Mouse (Mus musculus) liver, adult 2 months (tissue): ENCODE results near the gene Themis3. TPM values are rescaled to one million over a fixed set of nuclear protein-coding genes. Genes with fewer than 3 reads are reported as not detected.
"Not testable (repeated sequence)": the region's sequence is repeated elsewhere in the genome, so short reads cannot be mapped to it uniquely, and the experiment has no call there.

Source experiments
- DNase-seq: peaks from one replicate; pipeline ENCODE4 v3.0.0-alpha.2; 2011; ENCODE audit warnings: low read depth, low spot score; ENCODE audit errors: extremely low read depth
- H3K27ac ChIP-seq: fragments of 200-500 bp; replicated peaks from 2 replicates; pipeline ENCODE4 v1.5.1; 2012; ENCODE audit warnings: low read depth, mild to moderate bottlenecking, control low read depth, inconsistent platforms, low read length; ENCODE audit not compliant: insufficient read depth
- H3K27me3 ChIP-seq: fragments of 200-500 bp; 2 replicates; pipeline ENCODE4 v1.6.1; 2012; ENCODE audit warnings: mild to moderate bottlenecking, moderate library complexity, low read length, inconsistent platforms; ENCODE audit not compliant: control insufficient read depth, insufficient read depth
- H3K36me3 ChIP-seq: fragments of 200-500 bp; 2 replicates; pipeline ENCODE4 v1.6.1; 2012; ENCODE audit warnings: low read length, inconsistent platforms; ENCODE audit not compliant: control insufficient read depth, insufficient read depth
- H3K4me1 ChIP-seq: fragments of 200-500 bp; 2 replicates; pipeline ENCODE4 v1.6.1; 2011; ENCODE audit warnings: low read length; ENCODE audit not compliant: control insufficient read depth, insufficient read depth
- H3K4me3 ChIP-seq: fragments of 200-500 bp; 2 replicates; pipeline ENCODE4 v1.5.1; 2011; ENCODE audit warnings: low read depth, mild to moderate bottlenecking, control low read depth, low read length, moderate library complexity; ENCODE audit not compliant: insufficient read depth
- H3K79me2 ChIP-seq: fragments of 200-500 bp; 2 replicates; pipeline ENCODE4 v1.6.1; 2012; ENCODE audit warnings: inconsistent platforms, mild to moderate bottlenecking, low read length, moderate library complexity; ENCODE audit not compliant: control insufficient read depth, insufficient read depth
- H3K9ac ChIP-seq: fragments of 200-500 bp; 2 replicates; pipeline ENCODE4 v1.6.1; 2012; ENCODE audit warnings: low read depth, mild to moderate bottlenecking, control low read depth, inconsistent platforms, low read length
- CTCF ChIP-seq: fragments of 200-500 bp; IDR thresholded peaks from 2 replicates; pipeline ENCODE4 v1.5.1; 2011; ENCODE audit warnings: low read depth, low read length, control low read depth
- POLR2A ChIP-seq: fragments of 200-500 bp; IDR thresholded peaks from 2 replicates; pipeline ENCODE4 v1.6.1; 2011; ENCODE audit warnings: low read length, control low read depth; ENCODE audit not compliant: insufficient read depth; ENCODE audit errors: extremely low read depth
- WGBS: fragments of 180-500 bp; shearing (Covaris S2); methylation state at CpG from one replicate; pipeline ENCODE4 v1.1.7; 2018; 5-methylcytosine and 5-hydroxymethylcytosine counted together
- polyA plus RNA-seq: library from polyadenylated mRNA; depleted of rRNA; stranded (reverse); fragments of >200 nt; gene quantifications from 2 replicates; pipeline ENCODE4 v1.2.3, GENCODE M21; 2012
- total RNA-seq: library from RNA; depleted of rRNA; stranded (reverse); fragments of >200 nt; gene quantifications from 2 replicates; pipeline ENCODE4 v1.2.3, GENCODE M21; 2014

Themis3 gene
- total and polyA plus RNA-seq, 2 experiments: not detected

DNA sequence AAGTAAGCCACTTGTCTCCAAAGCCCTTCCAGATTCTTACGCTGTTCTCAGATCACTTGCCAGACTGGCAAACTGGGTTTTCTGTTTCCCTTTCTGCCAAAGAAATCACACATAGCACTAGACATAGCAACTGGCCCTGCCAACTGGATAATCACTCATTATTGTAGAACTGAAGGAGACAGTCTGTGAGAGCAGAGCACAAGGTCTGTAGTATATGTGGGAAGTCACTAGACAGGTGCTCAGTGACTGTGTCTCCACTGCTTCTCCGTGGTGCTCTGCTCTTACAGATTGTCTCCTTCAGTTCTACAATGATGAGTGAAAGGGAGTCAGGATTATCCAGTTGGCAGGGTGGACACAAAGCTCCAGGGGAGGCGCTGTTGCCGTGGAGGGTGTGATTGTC is 41.7 kb downstream of the Themis3 start:
- no peak for TF ChIP-seq CTCF
- TF ChIP-seq POLR2A: no peak
- no peak for DNase-seq
- H3K27me3 ChIP-seq: no peaks in the 10 kb centered on the region
- no peak overlapping the region for H3K9ac ChIP-seq
- no peaks in the 10 kb centered on the region for H3K4me1 ChIP-seq
- no peaks in the 10 kb centered on the region for H3K36me3 ChIP-seq
- no peak overlapping the region for H3K27ac ChIP-seq
- WGBS: 82% methylated on average over 4 of the region's 4 CpGs
- no peak overlapping the region for H3K4me3 ChIP-seq
- no peaks in the 10 kb centered on the region for H3K79me2 ChIP-seq

- Histone ChIP-seq H3K4me1 (no peaks in the 10 kb centered on the region), H3K9ac (no peak overlapping the region), H3K27me3 (no peaks in the 10 kb centered on the region), H3K4me3 (no peak overlapping the region), H3K79me2 (no peaks in the 10 kb centered on the region), H3K27ac (no peak overlapping the region), H3K36me3 (no peaks in the 10 kb centered on the region)
- TF ChIP-seq POLR2A (no peak), CTCF (no peak)
- WGBS: 91% methylated on average over 5 of the region's 5 CpGs
- no peak for DNase-seq
These were observed 43.9 kb downstream of the Themis3 start for GRCm38 (mm10) chr17:66550486-66550885.

DNA sequence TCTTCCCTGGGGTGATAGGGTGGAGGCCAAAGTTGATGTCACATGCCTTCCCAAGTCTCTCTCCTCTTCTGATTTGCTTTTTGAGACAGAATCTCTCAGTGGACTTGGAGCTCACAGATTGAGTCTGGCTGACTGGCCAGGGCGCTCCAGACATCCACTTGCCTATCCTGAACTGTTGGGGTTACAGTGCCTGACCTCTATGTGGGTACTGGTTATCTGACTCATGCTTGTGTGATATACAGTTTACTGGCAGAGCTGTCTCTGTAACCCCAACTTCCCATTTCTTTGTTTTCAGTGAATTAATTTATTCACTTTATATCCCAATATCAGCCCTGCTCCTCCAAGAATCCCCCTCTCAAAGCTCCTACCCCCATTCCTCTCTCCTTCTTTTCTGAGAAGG is 62.1 kb downstream of the Themis3 start:
- TF ChIP-seq POLR2A (no peak), CTCF (no peak)
- Histone ChIP-seq H3K9ac (no peak overlapping the region), H3K27me3 (no peaks in the 10 kb centered on the region), H3K4me3 (no peak overlapping the region), H3K79me2 (no peaks in the 10 kb centered on the region), H3K27ac (no peak overlapping the region), H3K36me3 (no peaks in the 10 kb centered on the region), H3K4me1 (no peaks in the 10 kb centered on the region)
- WGBS: 77% methylated on average over 1 of the region's 1 CpGs
- no peak for DNase-seq

DNA sequence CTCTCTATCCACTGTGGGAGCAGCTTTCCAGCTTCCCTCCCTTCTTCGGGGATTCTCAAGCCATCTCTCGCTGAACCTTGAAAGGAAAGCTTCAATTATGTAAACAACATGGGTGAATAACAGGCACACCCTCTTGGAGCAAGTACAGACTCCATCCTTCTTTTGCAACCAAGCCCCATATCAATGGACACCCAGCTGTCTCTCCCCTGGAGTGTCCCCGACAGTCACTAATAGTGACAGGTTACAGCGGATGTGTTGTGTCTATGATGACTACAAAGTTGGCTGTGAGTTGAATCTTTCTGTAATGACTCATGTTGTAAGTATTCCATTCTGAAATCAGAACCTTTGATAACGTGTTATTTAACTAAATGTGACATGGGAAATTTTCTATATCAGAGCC is 71.0 kb downstream of the Themis3 start:
- 78% methylated on average over 5 of the region's 5 CpGs for WGBS
- no peak overlapping the region for H3K27ac ChIP-seq
- H3K79me2 ChIP-seq: peaks cover 11% of the 10 kb centered on the region
- H3K4me3 ChIP-seq: no peak overlapping the region
- TF ChIP-seq POLR2A (no peak), CTCF (no peak)
- no peaks in the 10 kb centered on the region for H3K27me3 ChIP-seq
- H3K4me1 ChIP-seq: peaks cover 3% of the 10 kb centered on the region; the same call in 1 of the 2 replicates
- no peak overlapping the region for H3K9ac ChIP-seq
- DNase-seq: no peak
- H3K36me3 ChIP-seq: no peaks in the 10 kb centered on the region

DNA sequence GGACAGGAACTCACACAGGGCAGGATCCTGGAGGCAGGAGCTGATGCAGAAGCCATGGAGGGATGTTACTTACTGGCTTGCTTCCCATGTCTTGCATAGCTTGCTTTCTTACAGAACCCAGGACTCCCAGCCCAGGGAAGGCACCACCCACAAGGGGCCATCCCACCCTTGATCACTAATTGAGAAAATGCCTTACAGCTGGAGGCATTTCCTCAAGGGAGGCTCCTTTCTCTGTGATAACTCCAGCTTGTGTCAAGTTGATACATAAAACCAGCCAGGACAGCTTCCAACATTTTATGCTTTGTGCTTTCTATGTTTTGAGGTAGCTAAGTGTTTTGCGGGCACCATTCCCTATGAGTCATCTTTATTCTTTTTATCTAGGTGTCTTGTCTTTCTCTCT is 71.8 kb downstream of the Themis3 start:
- H3K27me3 ChIP-seq, H3K4me1 ChIP-seq, H3K9ac ChIP-seq, H3K27ac ChIP-seq, DNase-seq, H3K4me3 ChIP-seq, H3K36me3 ChIP-seq: not testable (repeated sequence)
- H3K79me2 ChIP-seq: peaks cover 11% of the 10 kb centered on the region
- WGBS: 83% methylated on average over 1 of the region's 1 CpGs

DNA sequence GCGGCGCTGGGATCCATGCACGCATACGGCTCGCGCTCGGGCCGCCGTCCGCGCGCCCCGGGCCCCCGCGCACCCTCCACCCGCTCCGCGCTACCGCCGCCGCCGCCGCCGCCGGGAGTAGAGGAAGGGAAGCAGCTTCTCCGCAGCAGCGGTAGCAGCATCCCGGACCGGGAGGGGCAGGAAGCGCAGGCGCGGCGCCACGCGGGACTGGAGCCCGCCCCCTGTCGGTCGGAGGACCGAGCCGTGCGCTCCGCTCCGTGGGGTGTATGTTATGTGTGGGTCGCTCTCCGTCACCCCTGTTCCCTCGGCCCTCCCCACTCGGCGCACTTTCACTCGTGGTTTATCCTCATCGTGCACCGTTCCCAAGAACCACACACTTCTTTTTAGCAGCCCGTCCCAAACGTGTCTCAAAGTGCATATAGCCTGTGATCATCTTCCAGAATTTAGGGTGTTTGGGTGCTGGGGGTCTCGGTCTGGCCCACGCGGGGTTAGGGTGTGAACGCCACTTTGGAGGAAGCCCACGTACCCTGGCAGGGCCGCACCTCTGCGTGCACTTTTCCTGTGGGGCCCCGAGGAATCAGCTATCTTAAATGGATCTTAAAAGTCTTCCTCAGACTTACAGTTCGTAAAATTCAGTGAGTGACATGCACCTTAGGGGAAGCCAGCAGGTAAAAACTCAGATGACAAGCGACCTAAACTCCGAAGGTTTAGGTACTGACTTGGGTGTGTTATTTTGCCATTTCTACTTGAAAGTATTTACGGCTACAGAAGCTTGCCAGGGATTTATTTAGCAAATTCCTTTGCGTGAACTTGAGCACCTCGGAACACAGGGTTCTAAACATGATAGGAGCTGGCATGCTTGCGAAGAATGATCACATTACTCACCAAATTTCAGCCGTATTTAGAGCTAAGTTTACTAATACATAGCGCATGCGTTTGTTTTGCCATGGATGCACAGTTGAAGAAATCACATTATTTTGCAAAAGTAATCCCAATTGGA is 74.6 kb downstream of the Themis3 start, which contains the start of gene Rab12:
TSS of gene Rab12 (minus strand) at position 176 of the 1,000 bp plus-strand sequence.
- H3K79me2 ChIP-seq: peaks cover 14% of the 10 kb centered on the region
- WGBS: 9% methylated on average over 62 of the region's 71 CpGs
- H3K36me3 ChIP-seq: no peaks in the 10 kb centered on the region
- DNase-seq: peak; percentile 53
- TF ChIP-seq POLR2A (no peak), CTCF (peak; percentile 94)
- H3K27ac ChIP-seq: peak within 1 kb of the TSS; percentile 71
- peaks cover 3% of the 10 kb centered on the region; the same call in 1 of the 2 replicates for H3K4me1 ChIP-seq
- peak within 1 kb of the TSS; percentile 100 for H3K4me3 ChIP-seq
- H3K9ac ChIP-seq: peak within 1 kb of the TSS; percentile 98
- H3K27me3 ChIP-seq: no peaks in the 10 kb centered on the region
